Mouse (Mus musculus): ENCODE data around the gene Atg16l2.

The Atg16l2 gene

GRCm38 (mm10) chr7:101301881-101302456, at the start of gene Atg16l2:
Atg16l2 (minus strand) TSS chr7:101302251.
- peak; percentile 98 for DNase-seq (ENCODE audit: inconsistent ontology term)

DNA sequence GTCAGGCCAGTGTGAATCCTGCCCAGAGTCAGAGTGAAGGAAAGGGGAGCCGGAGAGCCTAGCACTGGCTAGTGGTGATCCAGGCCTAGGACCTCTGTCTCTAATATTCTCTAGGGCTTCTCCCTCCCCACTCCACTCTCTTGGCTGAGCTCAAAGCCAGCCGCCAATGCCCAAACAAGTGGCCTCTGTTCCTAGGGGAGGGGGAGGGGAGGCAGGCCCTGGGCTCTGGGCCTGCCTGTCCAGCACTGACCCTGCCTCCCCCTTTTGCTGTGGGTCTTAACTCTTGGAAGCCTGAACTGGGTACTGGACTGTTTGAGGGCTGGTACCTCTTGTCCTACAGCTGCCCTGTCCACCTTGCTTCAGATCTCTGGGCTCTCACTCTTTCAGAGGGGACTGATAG, 47.8 kb upstream of the Atg16l2 start:
- peak; percentile 84 for DNase-seq (ENCODE audit: inconsistent ontology term)

DNA sequence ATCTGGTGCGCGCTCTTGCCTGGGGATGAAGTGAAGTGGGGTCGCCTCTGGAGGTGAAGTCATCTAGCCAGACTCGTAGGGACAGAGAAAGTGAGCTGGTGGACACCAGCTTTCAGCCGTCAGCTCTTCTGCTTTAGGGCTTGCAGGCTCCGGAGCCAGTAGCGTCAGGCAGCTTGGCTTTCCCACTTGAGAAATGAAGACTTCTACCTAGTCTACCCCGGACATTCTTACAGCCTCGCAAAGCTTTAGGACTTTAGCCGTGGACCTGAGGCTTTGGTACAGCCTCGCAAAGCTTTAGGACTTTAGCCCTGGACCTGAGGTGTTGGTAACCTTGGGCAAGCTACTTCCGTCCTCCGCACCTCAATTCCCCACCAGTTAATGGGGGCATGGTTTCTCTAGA, 46.3 kb upstream of the Atg16l2 start:
- DNase-seq (ENCODE audit: inconsistent ontology term), result no peak

- peak; percentile 83 for DNase-seq (ENCODE audit: inconsistent ontology term)
These were observed 45.8 kb upstream of the Atg16l2 start, which contains the start of gene Arap1 for GRCm38 (mm10) chr7:101347767-101348270. Arap1 (plus strand) TSS chr7:101348067.

DNA sequence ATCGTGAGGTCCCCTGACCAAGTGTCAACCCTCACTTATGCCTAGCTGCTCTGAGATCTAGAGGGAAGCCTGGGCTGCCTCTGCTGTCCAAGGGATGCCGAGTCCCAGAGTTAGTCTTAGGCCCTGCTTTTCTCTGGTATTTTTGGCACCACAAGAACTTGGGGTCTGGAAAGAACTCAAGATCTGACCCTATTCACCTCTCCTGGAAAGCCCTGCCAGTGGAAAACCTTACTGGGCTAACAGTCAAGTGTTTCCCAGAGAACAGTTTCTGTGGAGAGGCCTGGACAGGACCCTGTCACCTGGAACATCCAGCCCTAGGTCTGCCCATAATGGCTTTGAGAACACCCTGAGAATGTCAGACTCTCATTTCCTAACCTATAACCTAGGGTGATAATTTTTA, 44.9 kb upstream of the Atg16l2 start:
- no peak for DNase-seq (ENCODE audit: inconsistent ontology term)

- no peak for DNase-seq (ENCODE audit: inconsistent ontology term)
These were observed 42.8 kb upstream of the Atg16l2 start for GRCm38 (mm10) chr7:101344892-101345291.

DNA sequence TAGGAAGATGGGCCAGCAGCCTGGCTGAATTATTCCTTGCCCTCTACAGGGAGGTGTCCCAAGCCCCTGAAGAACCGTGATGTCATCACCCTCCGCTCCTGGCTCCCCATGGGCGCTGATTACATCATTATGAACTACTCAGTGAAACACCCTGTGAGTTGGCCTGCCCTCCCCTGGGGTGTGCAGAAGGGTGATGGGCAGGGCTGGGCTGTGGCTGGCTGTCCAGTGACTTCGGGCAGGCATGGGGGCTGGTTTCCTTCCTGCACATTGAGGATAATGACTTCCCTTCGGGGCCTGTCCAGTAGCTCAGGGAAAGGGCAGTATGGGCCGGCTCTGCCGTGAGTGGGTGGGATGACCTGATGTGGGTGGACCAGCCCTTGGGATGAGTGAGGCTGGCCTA, 41.1 kb upstream of the Atg16l2 start:
- no peak for DNase-seq (ENCODE audit: inconsistent ontology term)

DNA sequence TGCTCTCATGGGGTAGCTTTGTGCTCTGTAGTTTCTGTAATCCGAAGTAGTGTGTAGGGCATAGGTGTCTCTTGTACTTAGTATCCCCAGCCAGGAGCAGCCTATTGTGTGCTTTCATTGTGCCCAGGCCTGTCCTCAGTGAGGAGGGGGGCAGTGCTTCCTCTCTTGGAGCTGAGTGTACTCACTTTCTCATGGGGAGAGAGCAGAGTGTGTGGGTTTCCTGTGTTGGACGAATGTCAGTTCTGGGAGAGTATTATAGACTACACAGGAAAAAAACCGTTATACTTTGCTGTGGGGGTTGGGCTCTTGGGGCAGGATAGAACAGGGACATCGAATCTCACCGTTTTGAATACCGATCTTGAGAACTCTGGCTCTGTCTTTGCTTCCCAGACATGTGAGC, 39.4 kb upstream of the Atg16l2 start:
- no peak for DNase-seq (ENCODE audit: inconsistent ontology term)

DNA sequence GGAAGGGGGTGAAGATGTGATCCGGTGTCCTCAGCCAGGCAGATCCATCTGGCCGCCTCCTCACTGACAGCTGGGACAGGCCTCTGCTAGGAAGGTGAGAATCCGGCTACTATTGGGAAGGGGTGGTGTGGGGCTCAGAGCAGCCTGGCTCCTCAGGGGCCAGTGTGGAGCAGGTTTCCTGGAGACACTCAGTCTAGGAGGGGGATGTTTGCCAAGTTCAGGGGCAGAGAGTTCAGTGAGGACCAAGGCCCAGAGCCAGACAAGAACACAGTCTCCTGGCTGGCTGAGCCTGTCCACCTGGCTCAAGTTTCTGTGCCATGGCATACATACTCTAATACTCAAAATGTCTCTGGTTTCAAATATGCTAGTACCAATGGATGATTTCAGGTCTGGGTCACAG, 35.4 kb upstream of the Atg16l2 start:
- no peak for DNase-seq (ENCODE audit: inconsistent ontology term)

DNA sequence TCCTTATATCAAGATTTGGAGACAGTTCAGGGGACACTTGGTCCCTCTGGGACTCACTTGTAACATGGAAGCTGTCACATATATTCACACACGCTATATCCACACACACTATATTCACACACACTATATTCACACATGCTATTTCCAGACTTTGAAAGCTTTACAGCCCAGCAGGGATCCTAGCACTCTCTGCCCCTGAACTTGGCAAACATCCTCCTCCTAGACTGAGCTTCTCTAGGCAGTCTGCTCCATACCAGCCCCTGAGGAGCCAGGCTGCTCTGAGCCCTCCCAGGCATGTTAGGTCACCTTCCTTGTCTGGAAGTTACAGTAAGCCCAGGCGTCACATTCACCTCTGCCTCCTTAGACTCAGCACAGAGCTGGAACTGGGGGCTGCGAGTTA, 34.6 kb upstream of the Atg16l2 start:
- DNase-seq (ENCODE audit: inconsistent ontology term), result no peak

DNA sequence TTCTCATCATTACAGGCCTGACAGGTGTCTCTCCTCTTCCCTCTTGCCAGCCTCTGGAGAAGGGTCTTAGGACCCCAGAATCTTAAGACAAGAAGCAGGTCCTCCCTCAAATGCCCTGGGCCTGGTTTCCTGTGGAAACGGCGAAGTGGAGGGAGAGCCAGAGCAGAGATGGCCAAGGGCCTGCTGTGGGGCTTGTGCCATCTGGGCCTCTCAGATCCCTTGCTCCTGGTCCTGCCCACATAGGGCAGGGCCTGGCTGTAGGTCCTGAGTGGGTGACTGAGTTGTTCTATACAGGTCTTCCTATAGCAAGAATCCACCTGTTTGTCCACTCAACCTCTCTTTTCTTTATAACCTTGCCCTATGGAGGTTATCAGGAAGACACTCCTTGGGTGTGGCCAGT, 33.2 kb upstream of the Atg16l2 start:
- DNase-seq (ENCODE audit: inconsistent ontology term), result no peak

- DNase-seq (ENCODE audit: inconsistent ontology term), result peak; percentile 52
These were observed 30.2 kb upstream of the Atg16l2 start for GRCm38 (mm10) chr7:101332045-101332831.

DNA sequence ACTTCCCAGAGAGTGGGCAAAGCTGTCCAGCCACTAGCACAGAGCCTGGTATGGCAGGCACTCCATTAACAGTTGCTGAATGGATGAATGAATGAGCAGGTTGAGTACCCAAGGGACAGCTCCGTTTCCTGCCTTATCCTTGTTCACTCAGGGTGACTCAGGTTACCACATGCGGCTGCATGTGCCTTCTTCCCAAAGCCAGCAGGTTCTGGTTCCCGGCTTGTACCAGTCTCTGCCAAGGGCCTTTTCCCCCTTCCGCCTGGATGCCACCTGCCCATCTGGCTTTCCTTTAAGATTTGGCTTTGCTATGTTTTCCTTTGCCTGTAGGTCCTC, 28.8 kb upstream of the Atg16l2 start:
- no peak for DNase-seq (ENCODE audit: inconsistent ontology term)

GRCm38 (mm10) chr7:101330074-101330840, 28.2 kb upstream of the Atg16l2 start:
- peak; percentile 80 for DNase-seq (ENCODE audit: inconsistent ontology term)

DNA sequence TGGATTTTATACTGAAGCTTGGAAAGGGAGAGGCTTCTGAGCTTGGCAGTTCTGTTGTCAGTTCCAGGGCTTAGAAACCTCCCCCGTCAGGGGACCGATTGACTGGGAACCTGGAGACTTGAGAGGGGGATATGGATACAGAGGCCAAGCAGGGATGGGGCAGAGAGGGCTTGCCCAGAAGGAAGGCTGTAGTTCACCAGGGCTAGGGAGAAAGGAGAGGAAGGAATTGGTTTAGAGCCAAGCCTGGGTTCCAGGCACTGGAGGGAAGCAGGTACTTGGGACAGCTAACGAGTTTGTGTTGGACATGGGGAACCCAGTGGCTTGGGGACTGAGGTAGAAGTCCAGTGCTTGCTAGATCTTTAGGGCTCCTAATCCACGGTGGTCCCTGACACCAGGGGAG, 27.6 kb upstream of the Atg16l2 start:
- DNase-seq (ENCODE audit: inconsistent ontology term), result no peak

GRCm38 (mm10) chr7:101328621-101329158, 26.6 kb upstream of the Atg16l2 start:
- peak; percentile 81 for DNase-seq (ENCODE audit: inconsistent ontology term)

DNA sequence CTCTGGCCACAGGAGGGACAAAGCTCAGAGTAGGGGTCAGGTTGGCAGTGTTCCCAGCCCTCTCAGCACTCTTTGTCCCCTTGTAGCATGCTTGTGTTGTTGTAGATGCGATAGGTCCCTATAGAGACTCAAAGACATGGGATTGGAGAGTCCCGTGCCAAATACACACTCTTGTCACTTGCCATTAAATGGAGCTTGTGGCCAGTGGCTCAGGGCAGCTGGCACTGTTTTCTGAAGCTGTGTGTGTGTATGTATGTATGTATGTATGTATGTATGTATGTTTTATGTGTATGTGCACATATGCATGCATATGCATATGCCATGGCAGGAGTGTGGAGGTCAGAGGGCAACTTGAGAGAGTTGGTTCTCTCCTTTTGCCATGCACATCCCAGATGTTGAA, 25.7 kb upstream of the Atg16l2 start:
- DNase-seq (ENCODE audit: inconsistent ontology term), result no peak

DNA sequence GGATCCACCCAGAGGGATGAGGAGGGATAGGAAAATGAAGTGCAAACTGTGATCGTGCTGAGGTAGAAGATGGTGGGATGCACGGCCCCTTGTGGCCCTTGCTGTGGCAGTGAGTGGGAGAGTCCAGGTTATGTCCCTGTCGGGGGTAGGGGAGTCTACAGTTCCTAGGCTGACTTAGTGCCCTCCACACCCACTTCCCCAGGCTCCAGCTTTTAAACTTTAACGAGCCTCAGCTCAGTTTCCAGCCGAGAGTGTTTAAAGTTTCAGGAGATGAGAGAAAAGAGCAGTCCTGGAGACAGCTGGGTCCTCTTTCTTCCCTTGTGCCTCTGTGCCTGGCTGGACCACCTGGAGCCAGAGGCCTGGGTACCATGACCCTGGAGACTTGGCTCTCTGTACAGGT, 25.2 kb upstream of the Atg16l2 start:
- DNase-seq (ENCODE audit: inconsistent ontology term), result no peak

DNA sequence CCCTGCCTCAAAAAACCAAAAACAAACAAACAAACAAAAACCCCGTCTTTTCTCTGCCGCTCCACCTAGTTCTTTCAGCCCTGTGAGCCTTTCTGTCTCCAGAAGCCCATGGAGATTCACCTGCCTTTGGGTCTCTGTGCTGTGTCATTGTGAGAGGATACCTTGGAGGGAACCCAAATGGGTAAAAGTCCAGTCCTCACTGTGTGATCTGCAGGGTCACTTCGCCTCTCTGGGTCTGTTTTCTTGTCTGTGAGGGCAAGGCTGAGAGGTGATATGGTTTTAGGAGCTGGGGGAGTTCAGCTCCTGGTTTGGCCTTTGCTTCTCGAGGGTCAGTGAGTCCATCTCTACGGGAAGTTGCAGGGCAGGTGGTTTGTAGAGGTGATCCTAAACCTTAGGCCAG, 24.0 kb upstream of the Atg16l2 start:
- no peak for DNase-seq (ENCODE audit: inconsistent ontology term)

DNA sequence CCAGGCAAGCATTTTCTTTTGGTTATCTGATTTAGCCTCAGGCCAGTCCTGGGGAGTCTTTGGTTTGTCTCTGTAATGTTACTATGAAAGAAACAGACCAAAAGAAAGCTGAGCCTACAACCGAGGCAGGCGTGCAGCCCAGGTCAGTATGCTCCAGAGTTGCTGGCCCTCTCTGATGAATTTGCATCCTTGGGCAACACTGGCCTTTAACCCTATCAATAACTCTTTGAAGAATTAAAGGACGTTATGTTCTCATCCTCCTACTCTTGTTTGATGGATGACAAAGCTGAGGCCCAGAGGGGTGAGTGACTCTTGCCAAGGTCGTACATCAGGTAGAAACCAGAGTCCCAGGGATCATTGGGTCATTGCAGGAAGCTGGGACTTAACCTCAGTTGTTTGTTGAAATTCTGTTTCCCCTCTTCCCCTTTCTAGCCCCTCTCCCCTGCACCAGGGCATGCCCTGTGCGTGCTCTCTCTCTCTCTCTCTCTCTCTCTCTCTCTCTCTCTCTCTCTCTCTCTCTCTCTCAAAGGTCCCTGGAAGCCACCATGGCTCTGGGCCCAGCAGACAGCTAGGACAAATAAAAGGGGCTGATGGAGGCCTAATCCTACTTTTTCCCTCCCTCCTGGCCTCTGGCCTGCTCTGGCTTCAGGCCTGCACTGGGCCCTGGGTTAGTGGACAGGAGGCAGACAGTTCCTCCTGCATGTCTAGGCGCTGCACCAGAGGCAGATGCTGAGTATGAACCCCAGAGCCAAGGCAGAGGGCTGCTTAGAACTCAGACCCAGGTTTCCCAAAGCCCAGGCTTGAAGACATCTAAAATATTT, 22.3 kb upstream of the Atg16l2 start:
- peak; percentile 57 for DNase-seq (ENCODE audit: inconsistent ontology term)

GRCm38 (mm10) chr7:101323141-101323594, 21.1 kb upstream of the Atg16l2 start:
- DNase-seq (ENCODE audit: inconsistent ontology term), result no peak
